Mouse (Mus musculus): ENCODE measurements around the gene Tspyl1.

Gene Tspyl1

GRCm38 (mm10) chr10:34300368-34300767 is 18.4 kb downstream of the Tspyl1 start:
- DNase-seq (ENCODE audit: low spot score in 2 of 2) = no peak

DNA sequence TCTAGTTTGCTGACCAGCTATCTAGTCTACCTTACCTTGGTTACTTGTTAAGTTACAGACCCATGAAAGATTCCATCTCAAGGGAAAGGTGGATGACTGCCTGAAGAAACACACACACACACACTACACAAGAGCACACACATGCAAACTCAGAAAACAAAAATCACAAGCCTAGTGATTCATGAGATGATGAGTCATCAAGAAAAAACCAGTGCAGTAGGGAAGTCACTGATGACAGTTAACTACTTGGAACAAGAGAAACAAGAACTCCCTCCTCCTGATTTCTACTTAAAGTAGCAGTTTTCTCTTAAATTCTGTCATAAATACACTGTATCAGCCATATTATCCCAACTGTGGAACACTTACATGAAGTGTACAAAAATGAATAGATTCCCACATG is 25.1 kb downstream of the Tspyl1 start:
- no peak for DNase-seq (ENCODE audit: low spot score in 2 of 2)

- no peak for DNase-seq (ENCODE audit: low spot score in 2 of 2)
Observed at GRCm38 (mm10) chr10:34309915-34310685, 28.1 kb downstream of the Tspyl1 start.

GRCm38 (mm10) chr10:34312536-34312935 is 30.5 kb downstream of the Tspyl1 start:
- no peak for DNase-seq (ENCODE audit: low spot score in 2 of 2)

DNA sequence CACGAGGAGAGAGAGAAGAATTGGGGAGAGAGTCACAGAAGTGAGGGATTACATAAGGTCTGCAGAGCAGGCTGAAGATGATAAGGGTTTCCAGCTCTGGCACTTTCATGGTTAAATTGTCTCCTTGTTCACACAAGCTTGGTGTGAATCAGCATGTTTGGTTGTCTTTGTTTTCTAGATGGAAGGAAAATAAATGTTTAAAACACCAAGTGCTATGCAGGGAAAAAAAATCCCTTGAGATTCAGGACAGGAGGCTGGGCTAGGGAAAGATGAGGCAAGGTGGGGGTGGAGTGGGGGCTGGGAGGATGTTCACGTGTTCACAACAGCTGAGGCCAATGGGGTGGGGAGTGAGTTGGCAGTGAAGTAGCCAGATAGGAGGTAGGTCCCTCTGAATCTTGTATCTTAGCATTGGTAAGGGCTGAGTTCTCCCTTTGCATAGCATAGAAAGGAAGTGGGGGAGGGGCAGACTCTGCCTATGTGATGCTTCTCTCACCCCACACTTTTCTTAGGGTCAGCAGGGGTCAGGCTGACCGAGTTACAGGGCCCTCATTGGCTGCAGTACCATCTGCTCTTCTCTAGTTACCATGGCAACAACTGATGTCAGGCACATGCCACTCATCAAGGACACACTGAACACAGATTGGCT is 34.7 kb downstream of the Tspyl1 start:
- DNase-seq (ENCODE audit: low spot score in 2 of 2) = no peak

GRCm38 (mm10) chr10:34317217-34317606 is 35.2 kb downstream of the Tspyl1 start:
- DNase-seq (ENCODE audit: low spot score in 2 of 2) = no peak

GRCm38 (mm10) chr10:34320809-34321208 is 38.8 kb downstream of the Tspyl1 start:
- DNase-seq (ENCODE audit: low spot score in 2 of 2) = no peak

- DNase-seq (ENCODE audit: low spot score in 2 of 2) = no peak
Observed at GRCm38 (mm10) chr10:34326701-34327100, 44.7 kb downstream of the Tspyl1 start.

DNA sequence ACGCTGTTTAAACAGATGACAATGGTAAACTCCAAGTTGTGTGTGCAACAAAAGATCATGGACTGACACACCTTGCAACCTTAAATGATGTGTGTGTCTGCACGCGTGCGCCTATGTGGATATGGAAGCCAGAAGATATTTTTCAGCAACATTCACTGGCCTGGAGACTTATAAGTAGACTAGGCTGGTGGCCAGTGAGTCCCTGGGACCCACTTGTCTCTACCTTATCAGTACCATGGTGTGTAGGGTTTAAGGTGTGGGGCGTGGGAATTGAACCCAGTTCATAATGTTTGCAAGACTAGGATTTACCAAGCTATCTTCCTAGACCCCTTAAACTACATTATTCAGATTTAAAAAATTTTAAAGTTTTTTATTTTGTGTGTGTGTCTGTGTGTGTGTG is 45.2 kb downstream of the Tspyl1 start:
- DNase-seq (ENCODE audit: low spot score in 2 of 2) = no peak

DNA sequence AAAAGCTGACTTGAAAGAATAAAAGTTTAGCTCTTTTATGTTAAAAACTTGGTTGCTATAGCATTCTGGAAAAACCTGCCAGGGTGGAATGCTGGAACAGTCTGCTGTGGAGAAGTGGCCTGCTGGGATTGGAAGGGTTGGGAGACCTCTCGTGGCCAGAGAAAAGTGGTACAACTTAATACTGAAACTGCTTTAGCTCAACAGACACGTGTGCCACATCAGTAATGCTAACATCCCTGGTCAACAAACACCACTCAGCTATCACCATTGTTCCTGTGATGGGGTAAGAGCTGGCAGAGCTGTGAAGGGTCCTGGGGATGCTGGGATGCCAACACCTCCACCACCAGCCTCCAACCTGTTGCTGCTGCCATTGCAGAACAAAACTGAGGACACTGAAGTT is 46.3 kb downstream of the Tspyl1 start:
- no peak for DNase-seq (ENCODE audit: low spot score in 2 of 2)
